Mouse (Mus musculus): Measurements from ENCODE around the gene Nrf1.

The Nrf1 gene

GRCm38 (mm10) chr6:30081339-30081738, 33.6 kb downstream of the Nrf1 start:
- no peak for DNase-seq (ENCODE audit: low spot score)

GRCm38 (mm10) chr6:30083307-30083706, 35.5 kb downstream of the Nrf1 start:
- no peak for DNase-seq (ENCODE audit: low spot score)

- no peak for DNase-seq (ENCODE audit: low spot score)
These were observed 37.6 kb downstream of the Nrf1 start for GRCm38 (mm10) chr6:30085351-30085750.

GRCm38 (mm10) chr6:30091221-30091620, 43.4 kb downstream of the Nrf1 start:
- no peak for DNase-seq (ENCODE audit: low spot score)

- no peak for DNase-seq (ENCODE audit: low spot score)
These were observed 45.0 kb downstream of the Nrf1 start for GRCm38 (mm10) chr6:30092816-30093215.

- no peak for DNase-seq (ENCODE audit: low spot score)
These were observed 54.1 kb downstream of the Nrf1 start for GRCm38 (mm10) chr6:30101773-30102415.

GRCm38 (mm10) chr6:30106091-30106490, 58.3 kb downstream of the Nrf1 start:
- no peak for DNase-seq (ENCODE audit: low spot score)

GRCm38 (mm10) chr6:30107456-30107855, 59.7 kb downstream of the Nrf1 start:
- no peak for DNase-seq (ENCODE audit: low spot score)

GRCm38 (mm10) chr6:30109820-30110502, 62.2 kb downstream of the Nrf1 start:
- no peak for DNase-seq (ENCODE audit: low spot score)

GRCm38 (mm10) chr6:30112349-30113132, 64.8 kb downstream of the Nrf1 start:
- DNase-seq (ENCODE audit: low spot score), result no peak

GRCm38 (mm10) chr6:30114101-30114500, 66.3 kb downstream of the Nrf1 start:
- DNase-seq (ENCODE audit: low spot score), result no peak

GRCm38 (mm10) chr6:30121152-30121551, 73.4 kb downstream of the Nrf1 start:
- DNase-seq (ENCODE audit: low spot score), result no peak

- DNase-seq (ENCODE audit: low spot score), result no peak
These were observed 73.8 kb downstream of the Nrf1 start for GRCm38 (mm10) chr6:30121600-30121999.

GRCm38 (mm10) chr6:30123391-30123790, 75.6 kb downstream of the Nrf1 start:
- no peak for DNase-seq (ENCODE audit: low spot score)

GRCm38 (mm10) chr6:30126060-30126459, 78.3 kb downstream of the Nrf1 start:
- DNase-seq (ENCODE audit: low spot score), result no peak

GRCm38 (mm10) chr6:30126766-30127165, 79.0 kb downstream of the Nrf1 start:
- DNase-seq (ENCODE audit: low spot score), result no peak

GRCm38 (mm10) chr6:30132399-30132798, 84.6 kb downstream of the Nrf1 start:
- DNase-seq (ENCODE audit: low spot score), result no peak

GRCm38 (mm10) chr6:30135590-30135989, 87.8 kb downstream of the Nrf1 start:
- DNase-seq (ENCODE audit: low spot score), result no peak

GRCm38 (mm10) chr6:30137227-30137626, 89.4 kb downstream of the Nrf1 start:
- DNase-seq (ENCODE audit: low spot score), result no peak

GRCm38 (mm10) chr6:30139329-30140045, 91.7 kb downstream of the Nrf1 start:
- no peak for DNase-seq (ENCODE audit: low spot score)

- no peak for DNase-seq (ENCODE audit: low spot score)
These were observed 95.5 kb downstream of the Nrf1 start for GRCm38 (mm10) chr6:30143263-30143662.

GRCm38 (mm10) chr6:30147058-30147457, 99.3 kb downstream of the Nrf1 start:
- DNase-seq (ENCODE audit: low spot score), result no peak
